Mouse (Mus musculus): ENCODE measurements at regions not wholly inside any gene's neighbourhood (a gene's known extent, or its start where the extent isn't known, plus 50 kb on each side); places are given as distances from the start of the nearest gene placed in this dataset.

GRCm38 (mm10) chr16:93192651-93193173 lies 366.8 kb upstream of the Runx1 start:
- in situ Hi-C loops (cut with MboI, MseI), result loop anchor here (10.0 kb wide), 1 partner anchor 1132 kb away; the partner anchor contains the start of gene Ripply3

- in situ Hi-C loops (cut with MboI, MseI), result loop anchor here (10.0 kb wide), 1 partner anchor 1134 kb away; the partner anchor contains the start of gene Ripply3
These were observed 365.2 kb upstream of the Runx1 start for GRCm38 (mm10) chr16:93191174-93191573.

GRCm38 (mm10) chr16:93190301-93190700 lies 364.4 kb upstream of the Runx1 start:
- in situ Hi-C loops (cut with MboI, MseI), result loop anchor here (10.0 kb wide), 1 partner anchor 1134 kb away; the partner anchor contains the start of gene Ripply3

DNA sequence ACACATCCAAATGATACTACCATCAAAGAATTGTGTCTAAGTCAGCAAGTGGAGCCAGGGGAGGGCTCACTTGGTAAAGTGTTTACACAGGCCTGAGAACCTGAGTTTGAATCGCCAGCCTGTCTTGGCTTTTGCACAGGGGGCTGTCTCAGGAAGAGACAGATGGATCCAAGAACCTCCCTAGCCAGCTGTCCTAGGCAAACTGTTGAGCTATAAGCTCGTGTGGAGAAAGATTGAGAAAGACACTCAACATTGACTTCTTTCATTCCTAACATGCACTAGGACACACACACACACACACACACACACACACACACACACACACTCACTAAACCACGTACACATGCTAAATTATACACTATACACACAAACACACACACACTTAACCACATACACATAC lies 363.9 kb upstream of the Runx1 start:
- in situ Hi-C loops (cut with MboI, MseI), result loop anchor here (10.0 kb wide), 1 partner anchor 1135 kb away; the partner anchor contains the start of gene Ripply3

GRCm38 (mm10) chr16:93189412-93189811 lies 363.5 kb upstream of the Runx1 start:
- in situ Hi-C loops (cut with MboI, MseI), result no loop called here

DNA sequence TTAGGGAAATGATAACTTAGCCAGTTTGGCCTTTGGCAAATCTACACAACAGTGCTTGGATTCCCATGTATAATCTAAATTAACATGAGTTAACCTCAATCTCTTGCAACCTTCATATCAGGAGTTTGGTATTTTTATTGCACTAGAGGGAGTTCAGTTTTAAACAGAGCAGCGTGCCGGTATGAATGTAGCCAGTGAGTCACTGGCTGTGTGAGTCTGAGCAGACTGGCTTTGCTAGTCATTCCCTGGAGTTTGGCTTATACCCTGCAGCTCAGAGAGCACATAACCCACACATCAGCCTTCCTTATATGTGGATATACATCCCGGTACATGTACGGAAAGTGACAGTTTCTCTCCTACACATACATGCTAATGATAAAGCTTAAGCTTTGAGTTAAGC lies 360.6 kb upstream of the Runx1 start:
- in situ Hi-C loops (cut with MboI, MseI), result no loop called here

DNA sequence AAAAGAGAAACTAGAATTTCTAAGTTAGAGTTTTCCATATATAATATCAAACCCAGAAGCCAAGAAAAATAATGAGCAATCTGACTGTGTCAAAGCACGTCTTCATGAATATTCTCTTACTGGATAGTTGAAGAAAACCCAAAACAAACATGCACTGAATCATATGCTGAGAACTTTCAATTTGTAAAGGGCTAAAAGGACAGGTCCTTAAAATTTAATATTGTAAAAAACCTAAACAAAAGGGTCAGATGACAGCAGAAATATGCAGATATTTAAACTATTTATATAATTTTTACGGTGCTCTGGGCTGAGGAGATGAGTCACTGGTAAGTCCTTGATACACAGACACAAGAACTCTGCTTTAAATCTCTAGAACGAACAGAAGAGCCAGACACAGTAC lies 356.7 kb upstream of the Runx1 start:
- in situ Hi-C loops (cut with MboI, MseI), result no loop called here

- in situ Hi-C loops (cut with MboI, MseI), result no loop called here
These were observed 355.5 kb upstream of the Runx1 start for GRCm38 (mm10) chr16:93181497-93181896.

DNA sequence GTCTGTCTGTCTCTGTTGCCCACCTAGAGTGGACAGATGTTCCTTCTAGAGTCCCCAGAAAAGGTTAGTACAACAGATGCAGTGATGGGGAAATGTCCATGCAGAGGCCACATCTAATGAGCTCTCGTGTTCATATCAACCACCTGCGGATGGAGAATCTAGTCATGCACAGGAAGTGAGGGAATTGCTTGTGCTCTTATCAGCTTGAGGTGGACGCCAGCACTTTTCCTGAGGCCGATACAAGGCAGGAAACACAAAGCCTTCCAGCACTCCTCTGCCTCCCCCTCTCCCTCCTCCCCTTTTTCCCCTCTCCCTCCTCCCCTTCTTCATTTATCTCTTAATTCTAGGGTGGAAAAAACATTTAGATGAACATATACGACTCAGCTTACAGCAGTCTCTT lies 354.3 kb upstream of the Runx1 start:
- in situ Hi-C loops (cut with MboI, MseI), result no loop called here

DNA sequence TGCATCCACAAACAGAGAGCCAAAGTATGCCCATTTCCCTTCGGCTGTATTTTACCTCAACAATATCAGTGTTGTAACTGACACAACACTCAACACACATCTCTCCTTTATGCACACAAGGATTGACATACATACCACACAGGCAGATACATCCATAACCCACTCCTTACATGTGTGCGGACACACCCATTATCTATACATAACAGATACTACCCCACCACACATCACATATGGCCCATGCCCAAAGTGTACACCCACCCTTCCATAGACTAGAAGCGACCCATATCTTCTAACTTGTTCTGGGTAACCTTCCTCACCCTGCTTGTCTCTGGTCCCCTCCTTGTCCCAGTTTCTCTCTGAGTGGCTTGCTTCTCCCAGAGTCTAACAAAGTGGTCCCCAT lies 340.7 kb upstream of the Runx1 start:
- in situ Hi-C loops (cut with MboI, MseI), result no loop called here

DNA sequence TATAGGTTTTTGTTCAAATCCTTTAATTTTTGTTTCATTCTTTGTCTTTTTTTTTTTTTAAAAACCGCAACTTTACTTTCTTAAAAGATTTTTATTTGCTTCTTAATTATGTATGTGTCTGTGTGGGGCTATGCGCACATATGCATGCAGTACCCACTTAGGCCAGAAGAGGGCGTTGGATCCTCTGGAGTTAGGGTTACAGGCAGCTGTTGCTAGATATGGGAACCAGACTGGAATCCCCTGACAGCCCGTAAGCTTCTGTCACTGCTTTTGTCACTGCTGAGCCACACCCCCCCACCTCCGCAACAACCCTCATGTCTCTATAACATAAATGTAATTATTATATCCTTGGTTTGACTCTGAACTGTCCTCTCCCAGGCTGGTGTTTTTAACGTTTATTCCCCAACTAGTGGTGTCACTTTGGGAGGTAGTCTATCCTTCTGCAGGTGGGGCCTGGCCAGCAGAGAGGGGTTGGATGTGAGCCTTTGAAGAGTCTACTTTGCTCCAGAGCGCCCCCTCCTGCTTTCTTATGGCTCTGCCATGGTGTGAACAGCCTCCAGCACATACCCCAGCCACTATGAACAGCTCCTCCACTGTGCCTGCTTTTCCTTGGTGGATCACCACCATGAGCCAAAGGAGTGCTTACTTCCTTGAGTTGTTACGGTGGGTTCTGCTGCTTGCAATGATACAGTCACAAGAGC lies 332.7 kb upstream of the Runx1 start:
- in situ Hi-C loops (cut with MboI, MseI), result no loop called here

DNA sequence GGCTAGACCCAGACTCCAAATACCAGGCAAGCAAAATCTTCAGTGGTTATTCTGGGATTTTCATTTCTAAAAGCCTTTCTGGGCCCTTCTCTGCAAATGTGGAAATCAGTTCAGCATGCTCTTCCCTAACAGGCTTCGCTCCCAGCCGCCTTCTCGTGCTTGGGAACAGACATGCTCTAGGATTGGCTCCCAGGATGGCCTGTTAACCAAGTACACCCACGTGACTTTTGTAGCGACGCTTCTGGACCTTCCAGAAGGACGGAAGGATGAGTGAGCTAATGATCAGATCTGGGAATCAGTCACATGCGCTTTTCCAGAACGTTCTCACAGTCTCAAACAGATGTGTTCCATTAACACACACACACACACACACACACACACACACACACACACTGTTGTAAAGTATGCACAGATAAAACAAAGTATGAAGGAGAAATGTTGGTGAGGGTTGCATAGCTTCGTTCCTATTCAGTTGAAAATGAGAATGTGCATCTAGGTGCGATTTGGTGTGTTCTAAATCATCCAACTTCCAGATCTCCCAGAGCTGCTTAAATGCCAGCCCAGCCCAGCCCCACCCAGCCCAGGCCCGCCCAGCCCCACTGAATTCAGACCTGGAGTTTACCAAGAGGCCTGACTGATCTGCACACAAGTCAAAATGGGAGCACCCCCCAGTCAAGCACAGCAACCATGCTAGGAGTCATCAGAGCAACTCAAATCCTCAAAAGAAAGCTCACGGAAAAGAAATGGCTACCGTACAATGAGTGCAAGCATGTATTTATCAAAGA lies 327.8 kb upstream of the Runx1 start:
- in situ Hi-C loops (cut with MboI, MseI), result no loop called here

- in situ Hi-C loops (cut with MboI, MseI), result no loop called here
These were observed 327.0 kb upstream of the Runx1 start for GRCm38 (mm10) chr16:93152765-93153489.

- in situ Hi-C loops (cut with MboI, MseI), result no loop called here
These were observed 326.1 kb upstream of the Runx1 start for GRCm38 (mm10) chr16:93152057-93152456.

DNA sequence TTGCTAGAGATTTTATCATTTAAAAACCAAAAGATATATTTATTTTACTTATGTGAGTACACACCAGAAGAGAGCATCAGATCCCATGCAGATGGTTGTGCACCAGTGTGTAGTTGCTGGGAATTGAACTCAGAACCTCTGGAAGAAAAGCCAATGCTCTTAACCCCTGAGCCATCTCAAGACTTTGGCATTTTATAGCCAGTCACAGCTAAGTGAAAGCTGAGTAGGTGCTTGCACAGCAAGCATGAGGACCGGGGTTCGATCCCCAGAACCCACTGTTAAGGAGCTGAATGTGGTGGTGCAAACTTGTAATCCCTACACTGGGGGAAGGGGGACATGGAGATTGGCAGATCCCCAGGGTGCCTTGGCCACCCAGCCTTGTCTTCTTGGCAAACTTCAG lies 325.7 kb upstream of the Runx1 start:
- in situ Hi-C loops (cut with MboI, MseI), result no loop called here

DNA sequence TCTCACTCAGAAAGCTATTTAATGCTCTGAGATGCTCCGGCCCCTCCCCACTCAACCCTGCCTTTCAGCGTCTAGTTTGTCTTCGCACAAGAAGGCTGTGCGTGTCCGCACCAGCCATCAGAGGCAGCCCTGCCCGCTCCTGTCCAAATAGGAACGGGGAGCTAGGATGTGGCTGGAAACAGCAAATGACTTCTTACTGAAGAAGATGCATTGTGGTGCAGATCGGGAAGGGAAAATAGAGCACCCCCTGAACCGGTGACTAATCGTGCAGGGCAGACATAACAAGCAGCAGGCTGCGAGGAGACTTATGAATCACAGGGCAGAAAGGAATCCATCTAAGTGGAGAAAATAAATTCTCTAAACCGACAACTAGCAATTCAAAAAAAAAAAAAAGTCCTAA lies 324.5 kb upstream of the Runx1 start:
- in situ Hi-C loops (cut with MboI, MseI), result no loop called here

GRCm38 (mm10) chr16:93147525-93148222 lies 321.7 kb upstream of the Runx1 start:
- in situ Hi-C loops (cut with MboI, MseI), result no loop called here

DNA sequence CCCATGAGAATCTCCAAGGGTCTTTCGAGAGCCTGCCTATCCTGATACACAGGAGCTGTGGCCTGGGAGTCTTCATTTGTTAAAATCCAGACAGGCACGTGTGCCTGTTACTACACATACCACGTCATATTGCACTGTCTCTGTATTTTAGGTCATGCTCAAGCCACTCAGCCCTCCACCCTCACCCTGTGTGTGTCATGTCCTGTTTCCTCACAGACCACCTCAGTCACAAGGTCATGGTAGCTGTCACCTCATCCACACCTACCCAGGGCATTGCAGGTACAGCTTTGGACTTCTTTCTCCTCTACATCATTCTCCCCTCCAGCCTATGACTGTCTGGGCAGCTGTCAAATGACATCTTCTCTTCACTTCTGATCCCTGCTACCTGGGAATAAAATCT lies 320.9 kb upstream of the Runx1 start:
- in situ Hi-C loops (cut with MboI, MseI), result no loop called here

- in situ Hi-C loops (cut with MboI, MseI), result no loop called here
These were observed 319.7 kb upstream of the Runx1 start for GRCm38 (mm10) chr16:93145617-93146016.

DNA sequence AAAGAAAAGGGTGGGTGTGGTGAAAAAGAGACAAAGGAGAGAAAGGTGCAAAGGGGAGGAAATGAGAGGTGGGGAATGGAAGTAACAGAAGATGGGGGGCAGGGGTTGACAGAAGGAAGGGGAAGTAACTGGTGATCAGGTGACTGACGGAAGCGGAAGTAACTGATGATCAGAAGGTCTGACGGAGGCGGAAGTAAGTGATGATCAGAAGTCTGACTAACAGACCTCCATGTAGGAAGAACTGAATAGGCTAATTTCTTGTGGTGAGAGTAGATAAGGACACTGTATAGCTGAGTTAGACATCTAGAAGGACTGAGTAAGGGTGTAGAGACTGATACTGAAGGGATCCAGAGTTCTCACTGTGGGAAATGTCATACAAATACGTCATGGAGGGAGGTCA lies 318.1 kb upstream of the Runx1 start:
- in situ Hi-C loops (cut with MboI, MseI), result no loop called here

- in situ Hi-C loops (cut with MboI, MseI), result no loop called here
These were observed 317.2 kb upstream of the Runx1 start for GRCm38 (mm10) chr16:93143164-93143563.
